Mouse (Mus musculus): ENCODE data around the gene Gcnt7. TPM values are rescaled to one million over a fixed set of nuclear protein-coding genes. Genes with fewer than 3 reads are reported as not detected.

Gene Gcnt7
- polyA plus RNA-seq, 1 experiment from 2014 or later = 0.63 TPM

DNA sequence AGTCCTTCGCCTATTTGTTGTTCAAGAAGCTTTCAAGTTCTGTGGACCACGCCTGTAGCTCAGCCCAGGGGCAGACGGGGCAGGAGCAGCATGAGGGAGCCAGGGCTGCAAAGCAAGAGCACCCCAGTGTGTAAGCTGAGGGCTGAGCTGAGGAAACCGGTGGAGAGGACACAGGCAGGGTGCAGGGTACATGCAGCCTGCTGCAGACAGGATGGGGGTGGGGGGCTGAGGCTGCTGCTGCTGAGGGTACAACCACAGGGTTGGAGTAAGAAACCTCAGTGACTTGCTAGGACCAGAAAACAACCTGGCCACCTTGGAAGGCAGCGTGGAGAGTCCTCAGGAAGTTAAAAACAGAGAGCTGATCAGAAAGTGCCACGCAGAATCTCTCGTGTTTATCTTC, 21.9 kb upstream of the Gcnt7 start:
- H3K4me3 ChIP-seq (replicated peaks) = no peak overlapping the region
- no peaks in the 10 kb centered on the region for H3K27me3 ChIP-seq
- no peak overlapping the region for H3K9ac ChIP-seq
- no peak overlapping the region for H3K4me2 ChIP-seq
- H3K36me3 ChIP-seq (replicated peaks) = no peaks in the 10 kb centered on the region
- H3K9me3 ChIP-seq (replicated peaks) = no peaks in the 10 kb centered on the region
- ATAC-seq (ENCODE audit: insufficient read depth) = no peak
- WGBS (ENCODE audit: insufficient replicate concordance) = 43% methylated on average over 7 of the region's 7 CpGs
- no peak overlapping the region for H3K27ac ChIP-seq (replicated peaks)
- H3K4me1 ChIP-seq (replicated peaks) = peaks cover 3% of the 10 kb centered on the region; the same call in 1 of the 2 replicates

- Histone ChIP-seq H3K4me1 (replicated peaks) (peaks cover 3% of the 10 kb centered on the region; the same call in 1 of the 2 replicates), H3K9ac (no peak overlapping the region), H3K36me3 (replicated peaks) (no peaks in the 10 kb centered on the region), H3K9me3 (replicated peaks) (no peaks in the 10 kb centered on the region), H3K27ac (replicated peaks) (no peak overlapping the region), H3K4me2 (no peak overlapping the region), H3K4me3 (replicated peaks) (no peak overlapping the region), H3K27me3 (no peaks in the 10 kb centered on the region)
- WGBS (ENCODE audit: insufficient replicate concordance) = 3% methylated on average over 2 of the region's 2 CpGs
- no peak for ATAC-seq (ENCODE audit: insufficient read depth)
Measured at GRCm38 (mm10) chr2:172477860-172478259, 19.5 kb upstream of the Gcnt7 start.

DNA sequence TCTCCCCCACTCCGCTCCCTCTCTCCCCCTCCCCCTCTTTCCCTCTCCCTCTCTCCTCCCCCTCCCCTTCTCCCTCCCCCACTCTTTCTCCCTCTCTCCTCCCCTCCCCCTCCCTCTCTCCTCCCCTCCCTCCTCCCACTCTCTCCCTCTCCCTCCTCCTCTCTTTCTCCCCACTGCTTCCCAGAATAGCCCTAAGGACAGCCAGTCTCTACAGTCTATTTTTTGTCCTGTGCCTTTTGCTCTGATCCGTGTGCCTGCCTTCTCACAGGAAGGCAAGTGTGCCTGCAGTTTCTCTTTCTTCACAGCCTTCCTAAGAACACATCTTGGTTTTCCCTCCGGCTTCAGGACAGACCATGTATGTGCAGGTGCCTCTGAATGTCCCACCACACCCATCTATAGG, 19.0 kb upstream of the Gcnt7 start:
- WGBS (ENCODE audit: insufficient replicate concordance) = 25% methylated on average over 3 of the region's 3 CpGs
- no peak for ATAC-seq (ENCODE audit: insufficient read depth)

GRCm38 (mm10) chr2:172476707-172477260, 18.4 kb upstream of the Gcnt7 start:
- Histone ChIP-seq H3K36me3 (replicated peaks) (no peaks in the 10 kb centered on the region), H3K4me3 (replicated peaks) (no peak overlapping the region), H3K4me2 (no peak overlapping the region), H3K27ac (replicated peaks) (no peak overlapping the region), H3K9ac (no peak overlapping the region), H3K27me3 (no peaks in the 10 kb centered on the region), H3K4me1 (replicated peaks) (peaks cover 3% of the 10 kb centered on the region; the same call in 1 of the 2 replicates), H3K9me3 (replicated peaks) (no peaks in the 10 kb centered on the region)
- no peak for ATAC-seq (ENCODE audit: insufficient read depth)
- WGBS (ENCODE audit: insufficient replicate concordance) = 20% methylated on average over 10 of the region's 10 CpGs

More for the DNA sequence above, 19.0 kb upstream of the Gcnt7 start:
- H3K9me3 ChIP-seq (replicated peaks) = no peaks in the 10 kb centered on the region
- H3K27ac ChIP-seq (replicated peaks) = no peak overlapping the region
- peaks cover 3% of the 10 kb centered on the region; the same call in 1 of the 2 replicates for H3K4me1 ChIP-seq (replicated peaks)
- no peak overlapping the region for H3K4me2 ChIP-seq
- no peak overlapping the region for H3K9ac ChIP-seq
- H3K36me3 ChIP-seq (replicated peaks) = no peaks in the 10 kb centered on the region
- H3K27me3 ChIP-seq = no peaks in the 10 kb centered on the region
- no peak overlapping the region for H3K4me3 ChIP-seq (replicated peaks)

DNA sequence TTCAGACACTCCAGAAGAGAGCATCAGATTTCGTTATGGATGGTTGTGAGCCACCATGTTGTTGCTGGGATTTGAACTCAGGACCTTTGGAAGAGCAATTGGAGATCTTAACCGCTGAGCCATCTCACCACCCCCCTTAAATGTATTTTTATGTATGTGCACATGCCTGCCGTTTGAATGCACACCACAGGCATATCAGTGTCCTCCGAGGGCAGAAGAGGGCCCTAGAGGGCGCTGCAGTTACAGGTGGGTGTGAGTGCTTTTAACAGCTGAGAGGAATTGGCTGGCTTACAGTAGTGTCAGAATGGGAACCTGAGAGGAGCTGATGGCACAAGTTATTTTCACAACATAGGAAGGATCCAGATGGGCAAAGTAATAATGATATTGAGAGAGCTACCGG, 16.6 kb upstream of the Gcnt7 start:
- Histone ChIP-seq H3K9me3 (replicated peaks) (no peaks in the 10 kb centered on the region), H3K4me1 (replicated peaks) (peaks cover 3% of the 10 kb centered on the region; the same call in 1 of the 2 replicates), H3K9ac (no peak overlapping the region), H3K27ac (replicated peaks) (no peak overlapping the region), H3K36me3 (replicated peaks) (peaks cover 5% of the 10 kb centered on the region; the same call in 1 of the 2 replicates), H3K4me2 (no peak overlapping the region), H3K4me3 (replicated peaks) (no peak overlapping the region), H3K27me3 (no peaks in the 10 kb centered on the region)
- ATAC-seq (ENCODE audit: insufficient read depth) = no peak
- 27% methylated on average over 6 of the region's 6 CpGs for whole genome bisulfite sequencing (ENCODE audit: insufficient replicate concordance)

DNA sequence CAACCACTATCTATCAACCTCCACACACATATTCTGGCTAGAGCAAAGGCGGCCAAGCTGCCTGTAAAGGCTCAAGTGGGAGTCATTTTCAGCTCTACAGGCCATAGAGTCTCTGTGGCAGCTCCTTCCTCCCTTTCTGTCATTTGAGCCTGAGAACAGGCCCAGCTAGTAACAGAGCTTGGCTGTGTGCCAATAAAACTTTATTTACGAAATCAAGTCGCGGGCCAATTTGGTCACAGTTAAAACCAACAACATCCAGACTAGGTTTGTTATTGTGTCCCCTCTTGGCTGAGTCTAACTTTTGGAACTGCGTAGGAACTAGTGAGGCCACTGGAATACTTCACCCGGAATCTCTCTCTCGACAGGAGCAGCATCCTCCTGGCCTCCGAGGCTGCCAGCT, 15.2 kb upstream of the Gcnt7 start:
- Histone ChIP-seq H3K9ac (no peak overlapping the region), H3K4me2 (no peak overlapping the region), H3K36me3 (replicated peaks) (peaks cover 18% of the 10 kb centered on the region), H3K27ac (replicated peaks) (no peak overlapping the region), H3K4me1 (replicated peaks) (peaks cover 3% of the 10 kb centered on the region; the same call in 1 of the 2 replicates), H3K27me3 (no peaks in the 10 kb centered on the region), H3K4me3 (replicated peaks) (no peak overlapping the region), H3K9me3 (replicated peaks) (no peaks in the 10 kb centered on the region)
- WGBS (ENCODE audit: insufficient replicate concordance) = 65% methylated on average over 8 of the region's 8 CpGs
- no peak for ATAC-seq (ENCODE audit: insufficient read depth)

DNA sequence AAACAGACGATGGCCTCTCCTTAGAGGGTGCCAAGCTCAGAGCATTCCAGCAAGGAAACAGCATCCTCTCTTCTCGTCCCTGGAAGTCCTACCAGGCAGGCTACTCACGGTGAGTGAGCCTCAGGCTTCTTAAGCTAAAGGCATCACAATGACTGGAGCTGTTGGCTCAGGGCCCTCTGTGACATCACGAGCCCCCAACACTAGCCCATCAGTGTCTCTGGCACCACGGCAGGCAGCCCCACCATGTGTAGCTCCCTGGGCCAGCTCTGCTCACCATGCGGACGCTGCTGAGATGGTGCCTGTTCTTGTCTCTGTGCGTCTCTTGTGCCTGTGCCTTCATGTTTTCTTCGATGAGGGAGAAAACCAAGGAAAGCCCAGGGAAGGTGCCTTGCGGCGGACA, 13.9 kb upstream of the Gcnt7 start, which contains the start of gene Fam209:
TSS of gene Fam209 (plus strand) at position 203 of the 400 bp plus-strand sequence.
- no peak for ATAC-seq (ENCODE audit: insufficient read depth)
- Histone ChIP-seq H3K36me3 (replicated peaks) (peaks cover 31% of the 10 kb centered on the region), H3K9ac (no peak within 1 kb of the TSS)

DNA sequence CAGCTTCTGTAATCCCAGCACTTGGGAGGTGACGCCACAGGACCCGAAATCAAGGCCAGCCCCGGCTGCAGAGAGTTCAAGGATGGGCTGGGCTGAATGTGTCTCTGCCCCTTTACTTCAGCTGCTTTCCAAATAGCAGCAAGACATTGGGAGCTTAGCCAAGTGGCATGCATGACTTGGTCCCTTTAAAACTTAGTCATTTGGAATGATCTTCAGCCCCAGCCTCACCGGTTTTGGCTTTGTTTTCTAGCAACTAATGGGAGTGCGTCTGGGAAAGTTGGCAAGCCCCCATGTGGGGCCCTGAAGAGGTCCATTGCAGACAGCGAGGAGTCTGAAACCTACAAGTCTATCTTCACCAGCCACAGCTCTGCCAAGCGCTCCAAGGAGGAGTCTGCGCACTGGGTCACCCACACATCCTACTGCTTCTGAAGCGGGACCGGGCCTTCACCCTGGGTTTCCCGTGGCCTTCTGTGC, 10.0 kb upstream of the Gcnt7 start:
- no peak overlapping the region for H3K9ac ChIP-seq
- H3K27me3 ChIP-seq = no peaks in the 10 kb centered on the region
- H3K4me1 ChIP-seq (replicated peaks) = no peaks in the 10 kb centered on the region
- no peaks in the 10 kb centered on the region for H3K9me3 ChIP-seq (replicated peaks)
- H3K27ac ChIP-seq (replicated peaks) = no peak overlapping the region
- 84% methylated on average over 11 of the region's 11 CpGs for WGBS (ENCODE audit: insufficient replicate concordance)
- no peak overlapping the region for H3K4me3 ChIP-seq (replicated peaks)
- H3K36me3 ChIP-seq (replicated peaks) = peaks cover 70% of the 10 kb centered on the region
- H3K4me2 ChIP-seq = no peak overlapping the region
- no peak for ATAC-seq (ENCODE audit: insufficient read depth)

More for the DNA sequence above, 13.9 kb upstream of the Gcnt7 start, which contains the start of gene Fam209:
- H3K4me2 ChIP-seq = no peak within 1 kb of the TSS
- H3K27me3 ChIP-seq = no peaks in the 10 kb centered on the region
- 77% methylated on average over 11 of the region's 11 CpGs for WGBS (ENCODE audit: insufficient replicate concordance)
- H3K4me1 ChIP-seq (replicated peaks) = peaks cover 3% of the 10 kb centered on the region; the same call in 1 of the 2 replicates
- H3K27ac ChIP-seq (replicated peaks) = no peak within 1 kb of the TSS
- H3K4me3 ChIP-seq (replicated peaks) = no peak within 1 kb of the TSS
- no peaks in the 10 kb centered on the region for H3K9me3 ChIP-seq (replicated peaks)

- 84% methylated on average over 5 of the region's 5 CpGs for WGBS (ENCODE audit: insufficient replicate concordance)
- Histone ChIP-seq H3K27ac (replicated peaks) (no peak overlapping the region), H3K36me3 (replicated peaks) (peaks cover 81% of the 10 kb centered on the region), H3K4me3 (replicated peaks) (no peak overlapping the region), H3K9me3 (replicated peaks) (no peaks in the 10 kb centered on the region), H3K9ac (no peak overlapping the region), H3K27me3 (no peaks in the 10 kb centered on the region), H3K4me2 (no peak overlapping the region), H3K4me1 (replicated peaks) (no peaks in the 10 kb centered on the region)
- ATAC-seq (ENCODE audit: insufficient read depth) = no peak
Measured at GRCm38 (mm10) chr2:172467206-172467605, 8.8 kb upstream of the Gcnt7 start.

DNA sequence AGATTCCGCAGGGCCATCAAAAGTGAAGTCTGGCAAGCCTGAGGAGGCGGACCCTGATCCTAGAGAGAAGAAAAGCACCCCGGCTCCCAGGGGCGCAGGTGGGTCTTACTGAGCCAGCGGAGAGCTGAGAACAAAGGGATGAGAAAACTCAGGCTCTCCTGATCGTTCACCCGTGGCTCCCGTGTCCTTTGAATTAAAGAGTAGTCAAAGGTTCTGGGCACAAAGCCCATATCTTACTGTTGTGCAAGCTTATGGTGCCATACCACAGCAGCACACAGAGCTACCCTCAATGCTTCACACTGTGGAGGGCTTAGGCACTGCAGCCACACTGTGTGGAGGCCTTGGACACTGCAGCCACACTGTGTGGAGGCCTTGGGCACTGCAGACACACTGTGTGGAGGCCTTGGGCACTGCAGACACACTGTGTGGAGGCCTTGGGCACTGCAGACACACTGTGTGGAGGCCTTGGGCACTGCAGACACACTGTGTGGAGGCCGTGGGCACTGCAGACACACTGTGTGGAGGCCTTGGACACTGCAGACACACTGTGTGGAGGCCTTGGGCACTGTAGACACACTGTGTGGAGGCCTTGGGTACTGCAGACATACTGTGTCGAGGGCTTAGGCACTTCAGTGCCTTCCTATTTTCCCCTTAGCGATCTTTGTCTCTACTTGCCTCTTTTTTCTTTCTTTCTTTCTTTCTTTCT, 8.2 kb upstream of the Gcnt7 start:
- peaks cover 85% of the 10 kb centered on the region for H3K36me3 ChIP-seq (replicated peaks)
- no peak for ATAC-seq (ENCODE audit: insufficient read depth)
- no peak overlapping the region for H3K4me3 ChIP-seq (replicated peaks)
- no peaks in the 10 kb centered on the region for H3K9me3 ChIP-seq (replicated peaks)
- H3K27ac ChIP-seq (replicated peaks) = no peak overlapping the region
- no peak overlapping the region for H3K4me2 ChIP-seq
- no peaks in the 10 kb centered on the region for H3K27me3 ChIP-seq
- no peak overlapping the region for H3K9ac ChIP-seq
- WGBS (ENCODE audit: insufficient replicate concordance) = 77% methylated on average over 11 of the region's 11 CpGs
- no peaks in the 10 kb centered on the region for H3K4me1 ChIP-seq (replicated peaks)

DNA sequence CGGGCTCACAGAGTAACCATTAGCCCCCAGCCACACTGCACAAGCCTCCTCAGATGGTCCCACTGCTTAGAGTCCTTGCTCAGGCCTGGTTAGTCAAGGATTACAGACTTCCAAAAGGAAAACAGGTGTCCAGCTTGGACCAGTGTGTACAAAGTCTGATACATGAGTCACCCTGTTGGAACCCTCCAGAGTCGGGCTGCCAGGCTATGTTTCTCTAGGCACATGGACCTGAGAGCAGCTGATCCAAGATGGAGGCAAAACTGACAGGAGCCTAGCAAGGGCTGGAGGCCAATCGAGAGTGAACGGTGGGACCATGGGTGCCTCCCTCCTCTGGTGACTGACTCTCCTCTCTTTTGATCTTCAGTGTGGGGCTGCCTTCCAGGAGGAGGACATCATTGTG, 4.4 kb upstream of the Gcnt7 start:
- H3K36me3 ChIP-seq (replicated peaks) = peaks cover 73% of the 10 kb centered on the region

More for the DNA sequence above, 4.4 kb upstream of the Gcnt7 start:
- WGBS (ENCODE audit: insufficient replicate concordance) = 77% methylated on average over 4 of the region's 4 CpGs
- Histone ChIP-seq H3K27me3 (no peaks in the 10 kb centered on the region), H3K27ac (replicated peaks) (no peak overlapping the region), H3K4me1 (replicated peaks) (no peaks in the 10 kb centered on the region), H3K4me3 (replicated peaks) (no peak overlapping the region), H3K4me2 (no peak overlapping the region), H3K9ac (no peak overlapping the region), H3K9me3 (replicated peaks) (no peaks in the 10 kb centered on the region)
- no peak for ATAC-seq (ENCODE audit: insufficient read depth)

Data from liver, embryonic 15.5 days (tissue).